Mouse (Mus musculus): Measurements from ENCODE around the gene Myo9b.

Myo9b gene

DNA sequence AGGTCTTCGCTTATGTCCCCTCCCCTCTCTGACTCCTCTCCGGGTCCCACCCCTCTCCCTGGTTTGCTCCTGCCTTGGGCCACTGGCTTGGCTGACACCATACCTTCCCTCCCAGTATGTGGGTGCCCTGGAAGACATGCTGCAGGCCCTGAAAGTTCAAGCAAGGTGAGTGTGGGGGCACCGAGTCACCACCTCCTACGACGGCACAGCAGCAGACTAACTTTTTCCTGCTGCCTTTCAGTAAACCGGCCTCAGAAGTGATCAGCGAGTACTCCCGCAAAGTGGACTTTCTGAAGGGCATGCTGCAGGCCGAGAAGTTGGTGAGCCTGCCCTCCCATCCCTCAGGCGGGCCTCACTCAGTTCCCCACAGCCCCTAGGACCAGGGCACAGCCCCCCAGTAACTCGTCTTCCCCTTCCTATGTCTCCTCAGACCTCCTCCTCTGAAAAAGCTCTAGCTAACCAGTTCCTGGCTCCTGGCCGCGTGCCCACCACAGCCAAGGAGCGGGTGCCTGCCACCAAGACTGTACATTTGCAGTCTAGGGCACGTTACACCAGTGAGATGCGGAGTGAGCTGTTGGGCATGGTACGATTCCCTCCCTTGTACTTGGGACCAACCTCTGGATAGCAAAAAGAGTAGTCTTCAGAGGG, 95.1 kb downstream of the Myo9b start:
- no peak for DNase-seq (ENCODE audit: low spot score)

DNA sequence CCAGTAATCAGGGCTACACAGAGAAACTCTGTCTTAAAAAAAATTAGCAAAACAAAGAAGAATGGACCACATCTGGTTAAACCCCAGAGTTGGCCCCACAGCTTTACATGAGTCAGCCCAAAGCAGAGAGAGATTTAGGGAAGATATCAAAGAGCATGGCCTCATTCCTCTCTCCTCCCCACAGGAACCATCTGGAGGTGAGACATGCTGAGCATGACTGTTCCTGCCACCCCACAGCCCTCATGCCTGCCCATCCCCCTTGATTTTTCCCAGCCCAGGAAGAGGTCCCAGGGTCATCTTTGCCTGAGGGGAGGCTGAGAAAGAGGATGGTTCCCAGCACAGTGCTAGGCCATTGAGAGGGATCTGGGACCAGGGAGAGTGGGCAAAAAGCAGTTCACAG, 95.9 kb downstream of the Myo9b start:
- no peak for DNase-seq (ENCODE audit: low spot score)

DNA sequence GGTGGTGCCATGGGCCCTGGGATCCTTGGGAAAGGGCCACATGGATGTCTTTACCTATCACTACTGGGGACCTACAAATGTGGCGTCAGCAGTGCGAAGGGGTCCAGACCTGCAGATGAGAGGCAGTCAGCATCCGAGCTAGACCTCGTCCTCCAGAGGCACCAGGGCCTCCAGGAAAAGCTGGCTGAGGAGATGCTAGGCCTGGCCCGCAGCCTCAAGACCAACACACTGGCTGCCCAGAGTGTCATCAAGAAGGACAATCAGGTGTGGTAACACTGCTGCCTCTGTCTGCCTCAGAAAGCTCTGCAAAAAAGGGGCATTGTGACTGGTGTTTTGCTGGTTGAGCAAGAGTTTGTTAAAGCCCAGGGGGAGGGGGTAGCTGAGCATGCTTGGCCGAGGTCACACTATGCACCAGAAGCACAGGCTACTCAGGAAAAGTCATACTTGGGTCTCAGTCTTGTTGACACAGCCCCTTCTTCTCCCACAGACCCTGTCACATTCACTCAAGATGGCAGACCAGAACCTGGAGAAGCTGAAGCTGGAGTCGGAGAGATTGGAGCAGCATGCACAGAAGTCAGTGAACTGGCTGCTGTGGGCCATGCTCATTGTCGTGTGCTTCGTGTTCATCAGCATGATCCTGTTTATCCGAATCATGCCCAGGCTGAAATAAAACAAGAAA, 96.7 kb downstream of the Myo9b start:
- no peak for DNase-seq (ENCODE audit: low spot score)

DNA sequence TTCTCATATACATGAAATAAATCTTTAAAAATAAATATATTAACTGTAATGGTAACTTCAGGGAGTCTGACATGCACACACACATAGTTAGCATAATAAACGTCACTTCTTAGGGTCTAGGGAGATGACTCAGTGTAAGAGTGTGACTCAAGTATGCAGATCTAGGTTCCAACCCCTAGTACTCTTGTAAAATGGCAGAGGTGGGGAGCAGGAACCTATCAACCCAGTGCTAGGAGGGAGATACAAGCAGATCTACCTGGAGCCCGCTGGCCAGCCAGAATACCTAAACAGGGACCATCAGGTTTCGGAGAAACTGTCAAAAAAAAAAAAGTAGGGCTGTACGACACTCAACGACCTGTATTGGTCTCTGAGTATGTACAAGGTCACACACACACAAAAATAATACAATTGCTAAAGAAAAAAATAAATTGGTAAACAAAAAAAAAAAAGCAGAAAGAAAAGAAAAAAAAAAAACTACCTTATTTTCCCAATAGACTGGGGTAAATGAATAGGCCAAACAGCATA, 98.3 kb downstream of the Myo9b start:
- DNase-seq (ENCODE audit: low spot score), result no peak

DNA sequence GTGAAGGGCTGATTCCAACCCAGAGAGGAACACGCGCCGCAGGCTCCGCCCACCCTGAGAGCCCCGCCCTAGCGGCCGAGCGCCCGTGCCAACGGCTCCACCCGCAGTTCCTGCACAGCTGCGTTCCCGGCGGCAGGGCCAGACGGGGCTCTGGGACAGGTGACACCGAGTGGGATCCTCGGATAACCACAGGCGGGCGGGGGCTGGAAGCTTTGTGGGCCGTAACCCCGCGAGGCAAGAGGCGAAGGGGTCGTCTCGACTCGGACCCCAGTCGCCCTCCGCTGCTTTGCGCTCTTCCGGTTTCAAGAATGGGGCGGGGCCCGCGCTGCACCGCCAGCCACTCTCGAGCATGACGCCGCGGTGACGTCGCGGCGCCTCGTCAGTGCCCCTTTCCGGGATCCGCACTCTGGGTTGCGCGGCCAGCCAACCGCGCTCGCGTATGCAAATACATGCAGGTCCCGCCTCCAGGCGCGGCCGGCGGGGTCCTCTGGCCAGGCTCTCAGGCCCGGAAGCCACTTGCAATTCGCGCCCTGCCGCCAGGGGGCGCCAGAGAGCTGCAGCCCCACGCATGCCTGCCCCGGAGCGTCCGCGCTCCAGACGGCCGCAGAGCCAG, 98.8 kb downstream of the Myo9b start, which contains the start of gene Ocel1:
Ocel1 (plus strand) TSS at position 63 of the 613 bp plus-strand sequence.
- peak; percentile 98 for DNase-seq (ENCODE audit: low spot score)

DNA sequence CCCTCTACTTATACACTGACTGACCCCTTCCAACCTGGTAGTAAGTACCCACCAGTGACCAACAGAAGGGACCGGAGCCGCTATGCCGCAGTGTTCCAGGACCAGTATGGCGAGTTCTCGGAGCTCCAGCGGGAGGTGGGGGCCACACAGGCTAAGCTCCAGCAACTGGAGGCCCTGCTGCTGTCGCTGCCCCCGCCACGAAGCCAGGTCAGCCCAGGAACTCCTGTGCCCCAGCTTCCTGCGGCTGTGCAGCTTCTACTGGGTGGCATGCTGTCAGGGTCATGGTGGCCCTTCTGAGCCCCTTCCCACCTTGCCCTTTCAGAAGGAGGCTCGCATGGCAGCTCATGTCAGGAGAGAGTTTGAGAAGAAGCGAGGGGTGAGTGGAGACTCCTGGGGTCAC, 99.9 kb downstream of the Myo9b start:
- DNase-seq (ENCODE audit: low spot score), result no peak

DNA sequence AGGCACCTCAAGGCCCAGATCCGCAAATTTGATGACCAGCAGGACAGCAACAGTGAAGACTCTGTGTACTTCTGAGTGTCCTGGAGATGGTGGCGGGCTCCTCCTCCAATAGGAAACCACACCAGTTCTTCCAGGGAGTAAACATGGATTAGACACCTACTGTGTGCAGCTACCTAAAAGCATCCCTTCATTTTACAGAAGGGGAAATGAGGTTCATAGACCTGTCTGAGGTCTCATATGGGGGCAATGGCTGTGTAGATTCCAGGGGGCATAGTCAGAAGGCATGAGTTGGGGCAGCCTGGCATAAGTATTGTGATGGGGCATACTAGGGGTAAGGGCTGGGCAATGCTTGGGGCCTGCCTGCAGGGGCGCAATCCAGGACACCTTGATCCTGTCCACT, 100.5 kb downstream of the Myo9b start:
- no peak for DNase-seq (ENCODE audit: low spot score)

DNA sequence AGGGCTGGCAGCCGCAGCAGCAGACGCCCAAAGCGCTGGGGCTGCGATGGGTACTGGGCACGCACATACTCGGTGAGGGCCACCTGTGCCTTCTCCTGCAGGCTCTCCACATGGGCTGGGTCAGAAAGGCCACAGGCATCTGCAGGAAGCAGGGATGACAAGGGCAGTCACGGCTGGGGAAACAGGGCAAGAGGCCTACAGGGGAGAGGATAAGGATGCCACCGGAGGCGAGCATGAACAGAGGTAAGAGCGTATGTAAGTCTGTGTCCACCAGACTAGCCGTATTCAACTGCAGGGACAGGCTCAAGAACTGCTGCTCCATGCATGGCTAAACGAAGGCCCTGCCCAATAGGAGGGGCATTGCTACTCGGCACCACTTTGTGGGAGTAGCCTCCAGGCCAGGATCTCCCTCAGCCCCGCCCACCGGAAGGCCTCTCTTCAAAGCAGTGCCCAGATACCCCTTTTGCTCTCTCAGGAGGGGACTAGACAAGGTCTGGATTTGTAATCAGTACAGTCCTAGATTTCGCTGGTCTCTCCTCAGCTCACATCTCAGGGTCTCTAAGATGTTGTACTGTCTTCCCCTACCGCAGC, 102.2 kb downstream of the Myo9b start:
- DNase-seq (ENCODE audit: low spot score), result no peak

DNA sequence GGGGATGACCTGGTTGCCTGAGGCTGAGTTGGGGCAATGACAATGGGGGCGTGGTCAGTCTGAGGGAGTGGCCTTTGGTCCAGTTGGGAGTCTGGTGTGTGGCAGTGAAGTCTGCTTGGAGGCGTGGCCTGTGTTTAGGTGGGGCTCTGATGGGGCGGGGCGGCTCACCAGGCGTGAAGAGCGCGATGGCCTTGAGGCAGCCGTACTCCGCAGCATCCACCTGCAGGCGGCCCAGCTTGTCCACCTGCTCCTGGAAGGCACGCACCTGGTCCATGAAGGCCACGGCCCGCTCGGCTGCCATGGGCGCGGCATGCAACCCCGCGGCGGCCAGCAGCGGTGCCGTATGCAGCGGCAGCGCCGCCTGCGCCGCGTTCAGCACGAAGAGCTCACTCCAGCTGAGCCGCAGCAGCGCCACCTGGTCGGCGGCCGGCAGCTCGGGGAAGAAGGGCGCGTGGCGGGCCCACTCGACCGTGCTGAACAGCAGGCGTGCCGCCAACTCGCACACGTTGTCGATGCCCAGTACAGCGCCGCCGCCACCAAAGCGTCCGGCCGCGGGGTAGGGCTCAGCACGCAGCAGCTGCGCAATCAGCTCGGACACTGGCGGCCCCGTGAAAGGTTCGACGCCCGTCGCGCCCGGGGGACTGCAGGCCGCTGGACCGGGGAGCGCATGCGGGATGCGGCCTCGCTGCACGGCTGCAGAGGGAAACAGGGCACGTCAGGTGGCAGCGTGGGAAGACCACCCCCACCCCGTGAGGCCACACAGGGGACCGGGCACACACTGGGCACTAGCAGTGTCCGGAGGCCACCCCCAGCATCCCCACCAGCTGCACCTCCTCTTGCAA, 103.3 kb downstream of the Myo9b start:
- DNase-seq (ENCODE audit: low spot score), result peak; percentile 79

DNA sequence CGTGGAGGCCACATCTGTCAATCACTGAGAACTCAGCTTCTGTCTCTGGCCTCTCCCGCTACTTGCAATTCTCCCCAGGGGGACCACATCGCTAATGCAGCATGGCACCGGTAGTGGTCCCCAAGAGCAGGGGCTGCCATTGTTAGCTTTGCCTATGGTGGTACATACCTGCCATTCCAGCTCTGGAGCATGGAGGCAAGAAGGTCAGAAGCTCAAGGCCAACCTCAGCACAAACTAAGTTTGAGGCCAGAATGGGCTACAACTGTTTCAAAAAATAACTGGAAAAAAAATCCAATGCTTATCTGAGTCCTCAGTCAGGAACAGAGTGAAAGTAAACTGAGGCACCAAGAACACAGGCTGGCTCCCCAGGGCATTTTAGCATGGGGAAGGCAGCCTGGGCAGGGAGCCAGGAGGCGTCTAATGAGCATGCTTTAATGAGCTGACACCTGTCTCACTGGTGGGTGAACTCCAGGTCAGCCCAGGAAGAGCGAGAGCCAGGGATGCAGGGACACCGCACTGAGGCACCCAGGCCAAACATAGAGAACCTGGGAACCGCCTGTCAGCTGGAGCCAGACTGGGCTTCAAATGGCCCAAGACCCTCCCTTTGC, 104.0 kb downstream of the Myo9b start:
- no peak for DNase-seq (ENCODE audit: low spot score)

DNA sequence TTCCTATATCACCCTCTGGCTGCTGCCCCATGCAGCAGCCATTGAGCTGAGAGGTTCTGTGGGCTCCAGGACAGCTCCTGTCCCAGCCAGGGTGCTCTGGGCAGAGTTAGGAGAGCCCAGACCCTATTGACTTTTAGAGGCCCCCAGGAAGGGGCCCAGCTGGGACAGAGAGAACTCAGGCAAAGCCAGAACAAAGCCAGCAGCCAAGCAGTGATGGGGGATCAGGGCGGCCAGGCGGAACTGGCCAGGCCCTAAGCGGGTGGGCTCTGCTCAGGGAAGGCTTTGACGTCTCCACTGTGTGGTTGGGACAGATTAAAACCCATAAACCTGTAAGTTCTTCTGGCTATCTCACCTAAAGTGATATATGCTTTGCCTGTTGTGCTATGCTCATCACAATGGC, 106.5 kb downstream of the Myo9b start:
- no peak for DNase-seq (ENCODE audit: low spot score)

DNA sequence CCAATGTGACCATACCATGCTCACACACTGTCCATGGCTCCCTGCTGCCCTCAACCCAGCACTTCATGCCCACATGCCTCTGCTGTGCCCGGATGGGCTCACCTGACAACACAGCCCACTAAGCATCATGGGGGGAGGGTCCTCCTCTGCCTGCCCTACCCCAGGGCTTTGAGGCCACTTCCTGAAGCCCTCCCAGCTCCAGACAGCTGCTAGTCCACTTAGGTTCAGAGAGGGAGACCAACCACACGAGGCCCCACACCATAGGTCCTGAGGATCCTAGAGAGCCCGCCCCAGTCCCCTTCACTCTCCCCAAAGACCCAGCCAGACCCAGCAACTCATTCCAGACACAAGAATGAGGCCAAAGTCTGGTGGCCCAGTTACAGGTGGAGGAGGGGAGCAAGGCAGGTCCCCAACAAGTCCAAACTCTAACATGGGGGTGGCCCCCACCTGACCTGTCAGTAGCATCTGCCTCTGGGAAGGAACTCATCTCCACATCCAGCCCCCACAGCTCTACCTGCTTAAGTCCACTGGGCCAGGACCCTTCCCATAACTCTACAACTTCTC, 107.1 kb downstream of the Myo9b start:
- DNase-seq (ENCODE audit: low spot score), result no peak

DNA sequence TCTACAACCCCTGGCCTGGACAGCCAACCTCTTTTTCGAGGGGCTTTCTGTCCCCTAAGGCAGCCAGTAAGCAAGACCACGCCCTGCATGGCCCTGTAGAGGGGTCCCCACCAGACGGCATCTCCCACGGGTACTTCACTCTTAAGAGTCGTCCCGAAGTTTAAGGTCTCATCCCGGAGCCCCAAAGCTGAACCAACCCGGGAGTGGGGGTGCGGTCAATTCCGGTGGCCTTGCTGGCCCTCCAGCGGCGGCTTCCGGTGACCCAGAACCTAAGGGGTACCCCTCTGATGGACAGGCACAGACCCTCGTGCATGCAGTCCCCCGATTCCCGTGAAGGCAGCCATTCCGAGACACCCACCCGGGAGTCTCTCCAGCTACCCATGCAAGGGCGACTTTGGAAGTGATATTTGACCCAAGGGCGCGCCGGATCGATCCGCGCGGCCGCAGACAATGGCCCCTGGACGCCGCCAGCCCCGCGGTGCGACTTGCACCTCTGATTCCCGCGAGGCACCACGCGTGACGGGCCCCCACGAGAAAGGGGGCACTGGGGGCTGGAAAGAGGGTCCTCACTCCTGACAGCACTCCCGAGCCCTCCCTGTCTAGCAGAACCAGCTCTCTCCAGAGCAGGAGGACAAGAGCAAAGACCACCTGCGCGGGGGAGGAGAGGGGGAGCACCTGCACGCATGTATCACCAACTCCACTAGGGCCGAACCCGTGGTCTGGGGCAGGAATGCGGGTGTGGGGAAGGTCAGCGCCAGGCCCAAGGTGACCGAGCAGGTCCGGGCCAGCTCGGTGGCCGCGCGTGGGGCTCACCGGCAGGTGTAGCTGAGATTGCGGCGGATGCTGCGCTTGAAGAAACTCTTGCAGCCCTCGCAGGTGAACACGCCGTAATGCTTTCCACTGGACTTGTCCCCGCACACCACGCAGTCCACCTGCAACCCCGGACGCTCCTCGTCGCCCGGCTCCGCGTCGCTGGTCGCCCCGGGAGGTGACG, 108.0 kb downstream of the Myo9b start:
- peak; percentile 31 for DNase-seq (ENCODE audit: low spot score)

DNA sequence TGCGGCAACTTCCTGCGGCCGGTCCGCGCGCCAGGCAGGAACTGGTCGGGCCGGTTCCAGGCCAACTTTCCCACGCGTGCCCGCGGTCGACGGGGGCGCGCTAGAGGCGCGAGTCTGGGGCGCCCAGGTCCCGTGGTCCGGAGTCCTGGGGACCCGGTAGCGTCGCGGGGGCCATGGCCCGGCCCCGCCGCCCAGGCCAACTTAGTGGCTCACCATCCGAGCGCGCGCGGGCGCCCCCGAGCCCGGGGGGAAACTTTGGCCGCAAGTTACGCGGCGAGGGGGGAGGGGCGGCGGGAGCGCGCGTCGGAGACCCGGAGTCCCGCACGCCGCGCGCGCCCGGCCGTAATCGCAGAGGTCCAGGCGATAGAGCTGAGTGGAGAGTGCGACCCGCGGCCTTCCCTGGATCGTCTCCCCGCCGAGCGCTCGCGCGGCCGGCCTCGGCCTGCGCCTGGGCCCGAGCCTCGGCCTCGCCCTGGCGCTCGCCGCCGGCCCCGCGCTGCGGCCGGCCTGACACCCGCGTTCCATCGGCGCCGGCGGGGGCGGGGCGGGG, 109.0 kb downstream of the Myo9b start, which contains the start of gene Nr2f6:
Nr2f6 (minus strand) TSS at position 540 of the 550 bp plus-strand sequence.
- DNase-seq (ENCODE audit: low spot score), result peak; percentile 81

DNA sequence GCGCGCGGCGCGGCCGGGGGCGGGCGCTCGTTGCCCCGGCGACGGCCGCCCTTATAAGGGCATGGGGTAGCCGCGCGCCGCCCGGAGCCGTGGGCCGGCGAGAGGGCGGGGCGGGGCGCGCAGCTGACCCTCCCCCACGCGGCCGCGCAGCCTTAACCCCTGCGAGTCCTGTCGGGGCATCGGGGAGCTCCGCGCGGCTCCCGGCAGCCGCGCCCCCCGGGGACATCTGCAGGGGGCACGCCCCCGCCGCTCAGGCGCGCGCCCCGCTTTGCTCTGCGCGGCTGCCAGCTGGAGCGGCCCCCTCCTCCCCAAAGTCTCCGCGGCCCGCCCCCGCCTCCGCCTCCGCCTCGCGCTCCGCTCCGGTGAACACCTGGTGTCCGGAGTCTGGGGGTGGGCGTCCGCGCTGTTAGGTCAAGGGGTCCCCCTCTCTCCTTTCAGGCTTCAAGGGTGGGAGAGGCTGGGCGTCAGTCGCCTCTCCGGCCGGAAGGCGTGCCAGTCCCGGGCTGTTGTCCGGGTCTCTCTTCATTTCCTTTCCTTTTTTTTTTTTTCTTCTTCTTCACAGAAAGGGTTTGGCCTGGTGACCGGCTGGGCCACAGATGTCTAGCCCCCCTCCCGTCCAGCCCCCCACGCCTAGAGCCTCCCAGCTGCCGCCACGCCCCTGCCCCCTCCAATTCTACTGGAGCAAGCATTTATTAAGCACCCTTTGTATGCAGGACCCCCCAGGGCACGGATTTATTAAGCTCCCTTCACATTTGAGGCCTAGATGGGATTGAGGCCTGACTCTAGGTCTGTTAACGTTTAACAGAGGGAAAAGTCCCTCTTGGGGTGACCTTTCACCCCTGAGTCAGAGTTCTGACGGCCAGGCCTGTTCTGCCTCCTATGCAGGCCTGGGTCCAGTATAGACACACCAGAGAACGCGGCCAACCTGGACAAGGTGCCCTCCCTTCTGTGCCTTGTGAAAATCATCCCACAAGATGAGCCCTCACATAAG, 109.8 kb downstream of the Myo9b start:
- DNase-seq (ENCODE audit: low spot score), result peak; percentile 89

DNA sequence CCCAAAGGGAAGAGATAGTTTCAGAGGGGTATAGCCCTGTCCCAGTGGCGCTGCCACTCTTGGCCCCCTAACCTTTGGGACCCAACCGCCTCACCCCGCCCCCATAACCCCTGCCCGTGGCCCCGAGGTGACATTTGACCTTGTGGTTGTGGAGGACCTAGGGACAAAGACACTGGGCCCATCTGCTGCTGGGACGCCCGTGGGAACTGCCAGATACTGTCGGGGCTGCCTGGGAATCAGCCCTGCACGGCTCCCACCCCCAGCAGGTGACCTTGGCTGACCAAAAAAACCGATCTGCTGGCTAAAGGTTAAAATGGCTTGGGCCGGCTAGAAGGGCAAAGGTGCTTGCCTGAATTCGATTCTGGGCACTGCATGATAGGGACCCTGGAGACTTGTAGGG, 110.9 kb downstream of the Myo9b start:
- DNase-seq (ENCODE audit: low spot score), result no peak

DNA sequence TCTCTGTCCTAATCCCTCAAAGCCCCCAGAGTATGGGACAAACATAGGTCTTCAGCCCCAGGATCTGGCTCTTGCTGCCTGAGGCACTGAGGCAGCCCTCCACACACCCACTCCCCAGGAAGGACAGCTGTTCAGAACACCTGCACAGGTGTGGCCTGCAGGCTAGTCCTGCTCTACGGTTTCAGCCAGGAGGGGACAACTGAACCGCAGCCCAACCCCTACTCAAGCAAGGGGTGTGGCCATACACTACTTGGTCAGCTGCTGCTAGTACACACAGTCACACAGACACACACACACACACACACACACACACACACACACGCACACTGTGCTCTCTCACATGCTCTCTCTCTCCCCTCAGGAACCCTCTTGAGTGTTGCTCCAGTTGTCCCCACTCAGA, 111.3 kb downstream of the Myo9b start:
- DNase-seq (ENCODE audit: low spot score), result peak; percentile 55

DNA sequence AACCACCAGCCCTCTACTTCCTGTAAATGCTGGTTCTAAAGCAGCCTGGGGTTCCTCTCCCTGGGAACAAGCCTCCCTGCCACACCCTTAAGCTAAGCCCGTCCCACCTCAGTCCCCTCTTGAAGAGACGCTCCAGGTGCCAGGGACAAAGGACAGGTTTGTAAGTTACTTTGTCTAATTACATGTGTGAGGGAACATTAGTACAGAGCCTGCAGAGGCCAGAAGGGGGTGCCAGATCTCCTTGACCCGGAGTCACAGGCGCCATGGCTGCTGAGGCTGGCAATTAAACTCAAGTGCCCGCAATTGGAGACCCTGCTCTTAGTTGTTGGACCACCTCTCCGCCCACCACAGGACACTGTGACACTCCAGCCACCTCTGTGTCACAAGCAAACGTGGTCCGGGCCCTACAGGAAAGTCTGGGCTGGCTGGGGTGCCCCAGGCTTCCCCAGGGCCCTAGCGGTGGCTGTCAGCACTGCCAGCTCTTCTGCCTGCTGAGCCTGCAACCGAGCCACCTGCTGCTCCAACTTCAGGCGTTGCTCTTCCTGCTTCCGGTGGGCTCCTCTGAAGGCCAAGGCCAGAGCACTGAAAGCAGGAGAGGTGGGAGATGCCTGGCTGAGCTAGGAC, 112.8 kb downstream of the Myo9b start:
- no peak for DNase-seq (ENCODE audit: low spot score)

All from lung, postnatal 25 days (tissue).